Mouse (Mus musculus) kidney, postnatal 0 days (tissue): ENCODE measurements around the gene Rec8. TPM values are rescaled to one million over a fixed set of nuclear protein-coding genes. Genes with fewer than 3 reads are reported as not detected.

ENCODE experiments used
- ATAC-seq: fragments of 200-750 bp; cut with Nextera tagmentation; replicated peaks from 2 replicates; pipeline ENCODE4 v1.8.0; 2017; ENCODE audit warnings: low read depth, moderate number of reproducible peaks, moderate TSS enrichment, moderate library complexity; ENCODE audit not compliant: low FRiP score
- DNase-seq: peaks from one replicate; pipeline ENCODE4 v3.0.0-alpha.2; 2016; ENCODE audit warnings: low spot score
- H3K27ac ChIP-seq: fragments of 300-500 bp; sonication (generic); 2 replicates; pipeline ENCODE4 v1.5.1; 2014; ENCODE audit warnings: mild to moderate bottlenecking
- H3K27me3 ChIP-seq: fragments of 300-500 bp; sonication (generic); 2 replicates; pipeline ENCODE4 v1.6.1; 2014; ENCODE audit warnings: low read length, mixed read lengths; ENCODE audit not compliant: insufficient read depth
- H3K36me3 ChIP-seq: fragments of 300-500 bp; sonication (generic); 2 replicates; pipeline ENCODE4 v1.6.1; 2014; ENCODE audit warnings: low read length, mixed read lengths; ENCODE audit not compliant: insufficient read depth
- H3K4me1 ChIP-seq: fragments of 300-500 bp; sonication (generic); replicated peaks from 2 replicates; pipeline ENCODE4 v1.6.1; 2014; ENCODE audit warnings: antibody characterized with exemption, low read length, mixed read lengths; ENCODE audit not compliant: insufficient read depth
- H3K4me2 ChIP-seq: fragments of 300-500 bp; sonication (generic); 2 replicates; pipeline ENCODE4 v1.6.1; 2014; ENCODE audit warnings: mild to moderate bottlenecking, low read length, moderate library complexity, mixed read lengths
- H3K4me3 ChIP-seq: fragments of 300-500 bp; sonication (generic); replicated peaks from 2 replicates; pipeline ENCODE4 v1.5.1; 2014; ENCODE audit warnings: low read depth, low read length
- H3K9ac ChIP-seq: fragments of 300-500 bp; sonication (generic); 2 replicates; pipeline ENCODE4 v1.6.1; 2014; ENCODE audit warnings: low read depth, low read length
- H3K9me3 ChIP-seq: fragments of 300-500 bp; sonication (generic); replicated peaks from 2 replicates; pipeline ENCODE4 v1.6.1; 2016; ENCODE audit warnings: low read length, inconsistent platforms, mixed read lengths
- CTCF ChIP-seq: IDR thresholded peaks from 2 replicates; pipeline ENCODE4 v1.5.1; 2016; ENCODE audit warnings: antibody characterized with exemption, low read depth, mild to moderate bottlenecking, moderate library complexity
- WGBS: fragments of 180-500 bp; shearing (Covaris S2); extraction: QIAGEN DNeasy Blood & Tissue Kit; methylation state at CpG from one replicate; pipeline ENCODE4 v1.1.7; 2014; 5-methylcytosine and 5-hydroxymethylcytosine counted together
- polyA plus RNA-seq: library from polyadenylated mRNA; unstranded; fragments of >200 nt; fragmentation: Nextera tagmentation; extraction: Ambion mirVana; gene quantifications from 2 replicates; pipeline ENCODE4 v1.2.1, GENCODE M21; 2015

Gene Rec8
- polyA plus RNA-seq, 1 experiment from 2014 or later, result 12.7 TPM

- WGBS, result 1% methylated on average over 25 of the region's 32 CpGs
- H3K9ac ChIP-seq, result peak within 1 kb of the TSS; percentile 85
- peak within 1 kb of the TSS; percentile 86 for H3K4me3 ChIP-seq
- H3K4me1 ChIP-seq, result peaks cover 11% of the 10 kb centered on the region
- no peak for TF ChIP-seq CTCF
- DNase-seq (peak; percentile 93), ATAC-seq (peak; percentile 85)
- H3K9me3 ChIP-seq, result no peaks in the 10 kb centered on the region
- H3K4me2 ChIP-seq, result peak within 1 kb of the TSS; percentile 85
- peak within 1 kb of the TSS; percentile 88 for H3K27ac ChIP-seq
- H3K36me3 ChIP-seq, result peaks cover 11% of the 10 kb centered on the region
- no peaks in the 10 kb centered on the region for H3K27me3 ChIP-seq
Measured at GRCm38 (mm10) chr14:55577871-55578667, 39.8 kb upstream of the Rec8 start, which contains the start of gene Psme1. Gene Psme1 (plus strand): TSS chr14:55578123.

GRCm38 (mm10) chr14:55578668-55579269 lies 39.1 kb upstream of the Rec8 start:
- Histone ChIP-seq H3K27ac (peak overlapping the region; percentile 88), H3K36me3 (peaks cover 11% of the 10 kb centered on the region), H3K4me2 (peak overlapping the region; percentile 85), H3K27me3 (no peaks in the 10 kb centered on the region), H3K4me3 (peak overlapping the region; percentile 86), H3K4me1 (peaks cover 11% of the 10 kb centered on the region), H3K9ac (peak overlapping the region; percentile 85), H3K9me3 (no peaks in the 10 kb centered on the region)
- TF ChIP-seq CTCF, result no peak
- DNase-seq (peak; percentile 46), ATAC-seq (peak; percentile 9)
- 23% methylated on average over 6 of the region's 6 CpGs for WGBS

- H3K9me3 ChIP-seq, result no peaks in the 10 kb centered on the region
- H3K27me3 ChIP-seq, result no peaks in the 10 kb centered on the region
- TF ChIP-seq CTCF, result peak; percentile 15; the same call in 1 of the 2 replicates
- no peak for DNase-seq
- H3K4me2 ChIP-seq, result no peak overlapping the region
- H3K4me3 ChIP-seq, result no peak overlapping the region
- H3K9ac ChIP-seq, result no peak overlapping the region
- ATAC-seq, result no peak
- H3K4me1 ChIP-seq, result peaks cover 11% of the 10 kb centered on the region
- H3K27ac ChIP-seq, result no peak overlapping the region
- H3K36me3 ChIP-seq, result peaks cover 11% of the 10 kb centered on the region
- 91% methylated on average over 23 of the region's 23 CpGs for WGBS
Measured at GRCm38 (mm10) chr14:55579511-55580496, 38.0 kb upstream of the Rec8 start.

GRCm38 (mm10) chr14:55580731-55581130 lies 37.1 kb upstream of the Rec8 start:
- 91% methylated on average over 16 of the region's 16 CpGs for WGBS
- Histone ChIP-seq H3K4me3 (no peak overlapping the region), H3K9me3 (no peaks in the 10 kb centered on the region), H3K4me1 (peaks cover 6% of the 10 kb centered on the region), H3K4me2 (no peak overlapping the region), H3K9ac (no peak overlapping the region), H3K27me3 (no peaks in the 10 kb centered on the region), H3K36me3 (peaks cover 11% of the 10 kb centered on the region), H3K27ac (no peak overlapping the region)
- TF ChIP-seq CTCF, result no peak
- ATAC-seq, result no peak
- DNase-seq, result no peak

GRCm38 (mm10) chr14:55581981-55582681 lies 35.7 kb upstream of the Rec8 start:
- H3K36me3 ChIP-seq, result peaks cover 13% of the 10 kb centered on the region
- H3K27ac ChIP-seq, result no peak overlapping the region
- TF ChIP-seq CTCF, result peak; percentile 48
- H3K9ac ChIP-seq, result no peak overlapping the region
- H3K4me3 ChIP-seq, result no peak overlapping the region
- WGBS, result 69% methylated on average over 9 of the region's 9 CpGs
- H3K27me3 ChIP-seq, result no peaks in the 10 kb centered on the region
- DNase-seq, result no peak
- 0 out of 2 replicates have a peak, but pooled peaks cover 3% of the 10 kb centered on the region for H3K4me1 ChIP-seq
- no peak overlapping the region for H3K4me2 ChIP-seq
- ATAC-seq, result no peak
- no peaks in the 10 kb centered on the region for H3K9me3 ChIP-seq
